Mouse (Mus musculus): ENCODE measurements around the gene Ttc28. TPM values are rescaled to one million over a fixed set of nuclear protein-coding genes. Genes with fewer than 3 reads are reported as not detected.

Gene Ttc28
- polyA plus RNA-seq, 1 experiment from 2014 or later = 2.9 TPM

- Histone ChIP-seq H3K9me3 (ENCODE audit: control insufficient read depth) (no peaks in the 10 kb centered on the region), H3K4me1 (replicated peaks; ENCODE audit: control insufficient read depth, insufficient read depth, low read length) (no peaks in the 10 kb centered on the region), H3K36me3 (ENCODE audit: control insufficient read depth, insufficient read depth) (no peaks in the 10 kb centered on the region), H3K4me3 (ENCODE audit: low read depth, low read length) (no peak overlapping the region), H3K27ac (ENCODE audit: low read depth, low read length) (no peak overlapping the region), H3K27me3 (replicated peaks; ENCODE audit: control insufficient read depth, insufficient read depth, low read length) (no peaks in the 10 kb centered on the region), H3K4me2 (replicated peaks; ENCODE audit: low read depth) (no peak overlapping the region), H3K9ac (ENCODE audit: low read depth, low read length) (no peak overlapping the region)
- TF ChIP-seq CTCF (IDR thresholded peaks at IDR 0.05; ENCODE audit: low read depth) = no peak
- WGBS = 59% methylated on average over 3 of the region's 3 CpGs
- ATAC-seq = no peak
Observed at GRCm38 (mm10) chr5:110949791-110950190, 70.2 kb downstream of the Ttc28 start.

GRCm38 (mm10) chr5:110958196-110958595 lies 78.6 kb downstream of the Ttc28 start:
- Histone ChIP-seq H3K4me2 (replicated peaks; ENCODE audit: low read depth) (no peak overlapping the region), H3K27me3 (replicated peaks; ENCODE audit: control insufficient read depth, insufficient read depth, low read length) (no peaks in the 10 kb centered on the region), H3K36me3 (ENCODE audit: control insufficient read depth, insufficient read depth) (no peaks in the 10 kb centered on the region), H3K4me3 (ENCODE audit: low read depth, low read length) (no peak overlapping the region), H3K27ac (ENCODE audit: low read depth, low read length) (no peak overlapping the region), H3K4me1 (replicated peaks; ENCODE audit: control insufficient read depth, insufficient read depth, low read length) (no peaks in the 10 kb centered on the region), H3K9ac (ENCODE audit: low read depth, low read length) (no peak overlapping the region), H3K9me3 (ENCODE audit: control insufficient read depth) (no peaks in the 10 kb centered on the region)
- no peak for ATAC-seq
- TF ChIP-seq CTCF (IDR thresholded peaks at IDR 0.05; ENCODE audit: low read depth) = no peak
- WGBS = 78% methylated on average over 4 of the region's 4 CpGs

DNA sequence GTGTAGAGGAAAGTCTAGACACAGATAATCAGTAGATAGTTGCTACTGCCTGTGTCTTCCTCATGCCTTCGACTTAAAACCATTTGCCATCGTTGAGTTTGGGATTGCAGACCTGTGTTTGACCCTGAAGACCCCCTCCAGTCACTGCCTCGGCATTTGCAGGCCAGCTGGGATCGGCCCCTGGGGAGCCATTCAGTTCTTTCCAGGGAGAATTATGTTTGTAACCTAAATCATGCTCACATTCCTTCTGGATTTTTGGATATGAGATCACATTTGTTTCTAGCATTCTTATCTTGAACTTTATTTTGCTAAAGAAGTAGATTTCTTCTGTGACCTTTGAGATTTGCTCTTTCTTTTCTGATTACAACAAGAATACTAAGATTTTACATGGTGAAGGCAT lies 80.5 kb downstream of the Ttc28 start:
- Histone ChIP-seq H3K36me3 (ENCODE audit: control insufficient read depth, insufficient read depth) (no peaks in the 10 kb centered on the region), H3K27ac (ENCODE audit: low read depth, low read length) (no peak overlapping the region), H3K27me3 (replicated peaks; ENCODE audit: control insufficient read depth, insufficient read depth, low read length) (no peaks in the 10 kb centered on the region), H3K4me2 (replicated peaks; ENCODE audit: low read depth) (no peak overlapping the region), H3K9me3 (ENCODE audit: control insufficient read depth) (no peaks in the 10 kb centered on the region), H3K9ac (ENCODE audit: low read depth, low read length) (no peak overlapping the region), H3K4me1 (replicated peaks; ENCODE audit: control insufficient read depth, insufficient read depth, low read length) (no peaks in the 10 kb centered on the region), H3K4me3 (ENCODE audit: low read depth, low read length) (no peak overlapping the region)
- TF ChIP-seq CTCF (IDR thresholded peaks at IDR 0.05; ENCODE audit: low read depth) = no peak
- no peak for ATAC-seq
- 57% methylated on average over 4 of the region's 4 CpGs for WGBS

- 88% methylated on average over 4 of the region's 4 CpGs for WGBS
- H3K4me3 ChIP-seq (ENCODE audit: low read depth, low read length) = no peak overlapping the region
- no peaks in the 10 kb centered on the region for H3K4me1 ChIP-seq (replicated peaks; ENCODE audit: control insufficient read depth, insufficient read depth, low read length)
- no peak overlapping the region for H3K9ac ChIP-seq (ENCODE audit: low read depth, low read length)
- no peaks in the 10 kb centered on the region for H3K9me3 ChIP-seq (ENCODE audit: control insufficient read depth)
- H3K4me2 ChIP-seq (replicated peaks; ENCODE audit: low read depth) = no peak overlapping the region
- no peak for TF ChIP-seq CTCF (IDR thresholded peaks at IDR 0.05; ENCODE audit: low read depth)
- ATAC-seq = no peak
- no peaks in the 10 kb centered on the region for H3K27me3 ChIP-seq (replicated peaks; ENCODE audit: control insufficient read depth, insufficient read depth, low read length)
- no peak overlapping the region for H3K27ac ChIP-seq (ENCODE audit: low read depth, low read length)
- H3K36me3 ChIP-seq (ENCODE audit: control insufficient read depth, insufficient read depth) = no peaks in the 10 kb centered on the region
Observed at GRCm38 (mm10) chr5:110960890-110961289, 81.3 kb downstream of the Ttc28 start.

DNA sequence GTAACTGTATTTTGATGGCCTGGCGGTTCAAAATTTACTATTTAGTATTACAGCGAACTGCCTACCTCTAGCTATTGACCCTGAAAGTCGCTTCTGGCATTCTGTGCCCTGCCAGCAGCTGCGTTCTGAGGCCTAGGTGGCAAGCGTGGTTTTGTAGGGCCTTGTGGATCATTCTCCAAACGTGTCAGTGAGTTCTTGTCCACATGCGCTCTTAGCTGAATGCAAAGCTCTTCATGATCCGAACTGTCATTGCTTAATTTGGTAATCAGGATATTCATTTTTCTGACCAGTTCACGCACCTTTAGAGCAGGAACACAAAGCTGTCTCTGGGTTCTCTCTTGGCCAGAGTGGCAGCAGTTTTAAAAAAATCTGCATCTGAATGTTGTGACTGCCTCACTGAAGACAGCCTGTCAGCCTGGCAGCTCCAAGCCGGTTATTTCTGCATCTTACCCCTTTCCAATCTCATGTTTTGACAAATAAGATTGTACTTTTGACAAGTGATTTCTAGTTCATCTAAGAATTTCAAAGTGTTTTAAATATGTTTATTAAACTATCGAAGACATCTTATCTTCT lies 88.0 kb downstream of the Ttc28 start:
- WGBS = 86% methylated on average over 11 of the region's 11 CpGs
- no peak overlapping the region for H3K4me2 ChIP-seq (replicated peaks; ENCODE audit: low read depth)
- H3K27ac ChIP-seq (ENCODE audit: low read depth, low read length) = no peak overlapping the region
- no peaks in the 10 kb centered on the region for H3K4me1 ChIP-seq (replicated peaks; ENCODE audit: control insufficient read depth, insufficient read depth, low read length)
- ATAC-seq = no peak
- no peak for TF ChIP-seq CTCF (IDR thresholded peaks at IDR 0.05; ENCODE audit: low read depth)
- H3K9ac ChIP-seq (ENCODE audit: low read depth, low read length) = no peak overlapping the region
- no peaks in the 10 kb centered on the region for H3K9me3 ChIP-seq (ENCODE audit: control insufficient read depth)
- no peak overlapping the region for H3K4me3 ChIP-seq (ENCODE audit: low read depth, low read length)
- no peaks in the 10 kb centered on the region for H3K36me3 ChIP-seq (ENCODE audit: control insufficient read depth, insufficient read depth)
- no peaks in the 10 kb centered on the region for H3K27me3 ChIP-seq (replicated peaks; ENCODE audit: control insufficient read depth, insufficient read depth, low read length)

GRCm38 (mm10) chr5:110968566-110968965 lies 89.0 kb downstream of the Ttc28 start:
- Histone ChIP-seq H3K9ac (ENCODE audit: low read depth, low read length) (no peak overlapping the region), H3K9me3 (ENCODE audit: control insufficient read depth) (no peaks in the 10 kb centered on the region), H3K36me3 (ENCODE audit: control insufficient read depth, insufficient read depth) (no peaks in the 10 kb centered on the region), H3K27ac (ENCODE audit: low read depth, low read length) (no peak overlapping the region), H3K4me2 (replicated peaks; ENCODE audit: low read depth) (no peak overlapping the region), H3K4me3 (ENCODE audit: low read depth, low read length) (no peak overlapping the region), H3K27me3 (replicated peaks; ENCODE audit: control insufficient read depth, insufficient read depth, low read length) (no peaks in the 10 kb centered on the region), H3K4me1 (replicated peaks; ENCODE audit: control insufficient read depth, insufficient read depth, low read length) (no peaks in the 10 kb centered on the region)
- TF ChIP-seq CTCF (IDR thresholded peaks at IDR 0.05; ENCODE audit: low read depth) = no peak
- 88% methylated on average over 1 of the region's 1 CpGs for WGBS
- no peak for ATAC-seq

Data from intestine, postnatal 0 days (tissue).